Mouse (Mus musculus) layer of hippocampus, postnatal 36 days (tissue): ENCODE data around the gene Gm37240. TPM values are rescaled to one million over a fixed set of nuclear protein-coding genes. Genes with fewer than 3 reads are reported as not detected.

Experiments used
- DNase-seq, 2 experiments: peaks; one replicate each; pipeline ENCODE4 v3.0.0; 2022
- total RNA-seq, 2 experiments: library from RNA; stranded (reverse); gene quantifications; 2 replicates each; pipeline ENCODE4 v1.2.3; 2021

Gene Gm37240
- total RNA-seq, 2 experiments from 2014 or later = not detected

DNA sequence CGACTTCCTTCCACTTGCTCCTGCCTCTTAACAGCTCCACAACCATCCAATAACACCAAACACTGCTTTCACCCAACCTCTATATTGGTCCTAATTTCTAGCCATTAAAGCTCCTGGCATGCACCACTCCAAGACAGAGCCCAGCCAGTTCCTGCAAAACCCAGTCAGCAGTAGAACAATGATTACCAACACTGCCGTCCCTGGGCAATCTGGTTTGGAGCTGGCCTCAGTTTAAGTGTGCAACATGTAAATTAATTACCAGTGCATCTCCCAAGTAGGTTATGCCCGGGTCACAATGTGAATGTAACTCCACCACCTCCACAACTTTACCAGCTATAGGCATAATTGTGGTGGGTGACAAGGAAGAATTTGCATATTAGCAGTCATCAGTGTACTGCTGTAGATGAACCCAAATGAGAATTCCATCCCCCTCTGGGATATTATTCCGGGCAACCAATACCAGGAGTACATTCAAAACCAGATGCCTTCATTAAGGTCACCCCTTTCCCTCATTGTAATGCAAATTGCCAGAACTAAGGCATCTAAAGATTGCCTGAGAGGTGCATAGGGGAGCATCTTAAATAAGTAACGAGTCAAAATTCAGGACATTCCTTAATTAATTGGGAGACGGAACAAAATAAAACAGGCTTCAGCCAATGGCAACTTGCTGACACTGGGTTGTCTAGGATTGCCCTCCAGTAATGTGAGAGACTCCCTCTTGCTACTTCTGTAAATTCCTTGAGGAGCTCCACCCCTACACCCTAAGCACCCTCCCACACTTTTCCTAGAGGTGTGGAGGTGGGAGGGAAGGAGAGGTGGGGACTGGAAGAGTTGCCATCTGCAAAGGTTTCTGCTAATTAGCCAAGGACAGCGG is 549.2 kb downstream of the Gm37240 start:
- DNase-seq = no peak

DNA sequence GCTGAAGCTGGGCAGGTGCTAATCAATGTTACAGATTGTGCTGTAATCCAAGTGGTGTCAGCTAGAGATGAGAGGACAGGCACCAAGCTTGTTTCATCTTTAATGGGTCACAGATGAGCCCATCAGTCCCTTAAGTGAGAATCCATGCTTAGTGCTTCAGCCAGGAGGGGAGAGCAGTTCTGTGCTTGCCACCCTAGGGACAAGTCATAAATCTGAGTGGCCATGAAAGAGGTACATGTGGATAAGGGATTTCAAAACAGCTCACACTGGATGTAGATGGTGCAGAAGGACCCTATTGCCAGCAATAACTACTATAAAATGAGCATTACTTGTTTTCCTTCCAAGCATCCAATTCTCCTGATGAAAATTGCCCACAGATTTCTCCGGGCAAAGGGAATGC is 551.8 kb downstream of the Gm37240 start:
- no peak for DNase-seq

DNA sequence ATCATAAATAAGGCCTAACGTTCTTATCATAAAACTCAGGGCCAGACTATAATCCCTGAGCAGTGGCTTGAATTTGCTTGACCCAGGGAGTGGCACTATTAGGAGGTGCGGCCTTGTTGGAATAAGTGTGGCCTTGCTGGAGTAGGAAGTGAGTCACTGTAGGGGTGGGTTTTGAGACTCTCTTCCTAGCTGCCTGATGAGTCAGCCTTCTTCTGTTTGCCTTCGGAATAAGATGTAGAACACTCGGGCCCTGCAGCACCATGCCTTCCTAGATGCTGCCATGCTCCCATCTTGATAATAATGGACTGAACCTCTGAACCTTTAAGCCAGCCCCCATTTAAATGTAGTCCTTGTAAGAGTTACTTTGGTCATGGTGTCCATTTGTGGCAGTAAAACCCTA is 555.0 kb downstream of the Gm37240 start:
- DNase-seq = no peak

DNA sequence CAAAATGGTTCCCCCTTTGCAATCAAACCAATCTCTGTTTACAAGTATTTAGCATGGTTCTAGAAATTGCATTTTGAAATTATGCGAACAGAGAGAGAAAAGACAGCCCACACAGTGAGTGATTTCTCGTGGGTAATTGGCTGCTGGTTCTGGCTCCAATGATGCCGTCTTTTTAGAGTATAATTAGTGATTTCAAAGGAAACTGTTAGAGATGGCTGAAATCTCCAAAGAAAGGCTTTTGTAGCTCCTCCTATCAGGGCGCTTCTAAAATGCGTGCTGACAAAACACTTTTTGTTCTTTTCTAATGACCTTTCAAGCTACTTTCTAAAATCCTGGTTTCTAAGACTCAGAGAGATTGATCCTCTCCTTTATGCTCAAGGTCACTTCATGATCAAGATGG is 569.1 kb downstream of the Gm37240 start:
- DNase-seq = no peak

DNA sequence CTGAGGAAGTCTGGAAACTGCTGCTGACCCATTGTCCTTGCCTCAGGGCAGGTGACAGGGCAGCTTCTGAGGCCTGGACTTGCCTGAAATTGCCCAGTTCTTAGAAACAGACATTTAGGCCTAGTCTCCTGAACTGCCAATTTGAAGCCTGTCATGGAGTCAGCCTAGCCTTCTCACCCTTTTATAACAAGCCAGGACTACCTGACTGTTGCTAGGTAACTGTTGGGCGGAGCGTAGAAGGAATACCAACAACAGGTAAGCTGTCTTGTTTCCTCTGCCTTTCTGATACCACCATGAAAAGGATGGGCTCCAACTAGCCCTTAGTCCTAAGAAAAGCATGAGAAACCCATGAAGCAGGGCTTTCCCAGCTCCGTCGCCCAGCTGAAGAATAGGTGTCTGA is 570.0 kb downstream of the Gm37240 start:
- DNase-seq = no peak

DNA sequence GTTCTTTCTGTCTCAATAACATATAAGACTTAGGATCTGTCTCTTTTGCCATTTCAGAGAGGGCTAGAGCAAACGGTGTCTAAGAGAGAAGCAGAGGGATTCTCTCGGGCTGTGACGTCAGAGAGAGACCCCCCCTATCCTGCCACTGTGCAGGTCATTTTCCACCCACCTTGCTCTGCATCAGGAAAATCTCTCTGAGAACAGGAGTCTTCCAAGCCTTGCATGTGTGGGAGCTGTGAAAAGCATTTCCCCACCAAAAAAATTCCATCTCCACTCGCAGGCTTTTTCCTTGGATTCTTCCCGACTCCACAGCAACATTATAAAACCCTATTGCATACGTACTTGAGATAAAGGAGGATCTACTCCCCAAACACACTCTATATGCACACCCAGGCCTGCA is 572.4 kb downstream of the Gm37240 start:
- DNase-seq = no peak

DNA sequence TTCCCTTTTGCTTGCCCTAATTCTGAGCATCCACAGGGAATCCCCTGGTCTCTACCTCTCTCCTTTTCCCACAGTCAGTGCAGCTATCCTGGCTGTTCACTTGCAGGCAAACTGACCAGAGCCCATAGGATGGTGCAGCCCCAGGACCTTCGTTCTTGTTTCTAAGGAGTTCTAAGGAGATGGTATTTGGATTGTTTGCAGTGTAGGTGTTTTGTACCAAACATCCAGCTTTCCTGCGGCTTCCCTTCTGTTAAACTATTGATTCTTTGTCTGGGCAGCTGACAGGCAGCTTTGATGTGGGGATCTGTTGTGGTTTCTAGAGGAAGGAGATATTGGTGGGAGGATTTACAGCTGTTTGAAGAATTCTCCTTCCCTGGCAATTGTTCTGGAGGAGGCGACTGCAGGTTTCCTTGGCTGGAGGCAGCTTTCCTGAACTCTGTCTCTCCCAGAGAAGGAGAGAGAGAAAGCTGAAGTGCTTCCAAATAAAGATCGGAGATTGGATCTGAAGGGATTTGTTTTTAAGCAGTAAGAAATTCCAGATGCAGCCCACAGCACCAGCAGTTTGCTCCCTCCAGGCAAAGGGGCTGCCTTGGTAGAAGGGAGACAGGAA is 573.6 kb downstream of the Gm37240 start:
- no peak for DNase-seq

DNA sequence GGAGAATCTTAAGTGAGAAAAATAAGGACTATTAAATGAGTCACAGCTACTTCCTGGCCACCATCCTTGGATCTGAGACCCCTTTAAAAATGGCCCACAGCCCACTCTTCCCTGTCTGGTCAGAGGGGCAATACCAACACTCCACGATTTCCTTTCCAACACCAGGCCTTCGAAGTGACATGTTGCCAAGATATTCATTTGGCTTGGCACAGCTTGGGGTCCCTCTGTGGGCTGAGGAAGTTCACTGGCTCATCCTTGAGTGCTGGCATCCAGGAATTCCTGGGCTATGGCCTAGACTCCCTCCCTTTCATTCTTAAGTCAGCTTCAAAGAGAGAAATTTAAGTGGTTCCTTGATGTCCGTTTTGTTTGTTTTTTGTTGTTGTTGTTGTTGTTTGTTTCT is 576.1 kb downstream of the Gm37240 start:
- no peak for DNase-seq

DNA sequence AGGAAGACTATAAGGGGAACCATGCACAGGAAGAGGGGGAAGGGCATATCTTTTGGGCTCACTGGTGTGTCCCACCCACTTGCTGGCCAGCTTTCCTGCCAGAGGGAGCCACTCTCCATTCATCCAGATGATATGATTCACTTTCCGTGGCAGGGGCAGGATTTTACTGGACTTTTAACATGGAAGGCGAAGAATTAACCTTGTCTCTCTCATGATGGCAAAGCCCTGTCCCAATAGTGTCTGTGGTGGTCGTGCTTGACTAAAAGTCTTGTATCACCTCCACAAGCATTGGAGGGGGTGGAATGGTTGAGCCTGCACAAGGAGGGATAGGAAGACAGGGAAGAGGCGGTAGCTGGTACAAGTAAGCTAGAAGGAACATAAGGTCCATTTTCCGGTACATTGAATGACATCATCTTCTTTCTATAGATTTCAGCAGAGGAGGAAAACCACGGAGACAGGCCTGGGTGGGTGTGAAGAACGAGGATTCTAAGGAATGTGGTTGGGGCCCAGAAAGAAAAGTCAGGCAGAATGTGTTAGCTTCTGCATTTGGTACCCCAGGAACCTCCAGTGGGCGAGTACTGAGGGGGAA is 576.8 kb downstream of the Gm37240 start:
- no peak for DNase-seq

DNA sequence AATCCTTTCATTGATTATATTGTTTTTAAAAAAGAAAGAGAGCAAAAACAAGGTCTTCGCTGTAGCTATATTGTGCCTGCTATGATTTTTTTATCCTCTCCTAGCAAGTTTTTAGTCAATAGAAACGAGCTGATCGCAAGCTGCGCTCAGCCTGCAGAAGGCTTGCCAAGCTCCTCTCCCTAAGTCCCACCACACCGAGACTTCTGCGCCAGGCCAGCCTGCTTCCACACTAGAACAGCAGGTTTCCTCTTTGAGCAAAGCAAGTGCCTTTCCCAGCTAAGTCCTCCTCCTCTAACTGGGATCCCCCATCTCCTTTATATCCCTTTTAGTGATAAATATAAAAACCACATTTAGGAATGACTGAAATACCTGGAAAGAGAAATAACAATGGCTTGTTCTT is 578.1 kb downstream of the Gm37240 start:
- DNase-seq = peak; percentile 40 to 41

DNA sequence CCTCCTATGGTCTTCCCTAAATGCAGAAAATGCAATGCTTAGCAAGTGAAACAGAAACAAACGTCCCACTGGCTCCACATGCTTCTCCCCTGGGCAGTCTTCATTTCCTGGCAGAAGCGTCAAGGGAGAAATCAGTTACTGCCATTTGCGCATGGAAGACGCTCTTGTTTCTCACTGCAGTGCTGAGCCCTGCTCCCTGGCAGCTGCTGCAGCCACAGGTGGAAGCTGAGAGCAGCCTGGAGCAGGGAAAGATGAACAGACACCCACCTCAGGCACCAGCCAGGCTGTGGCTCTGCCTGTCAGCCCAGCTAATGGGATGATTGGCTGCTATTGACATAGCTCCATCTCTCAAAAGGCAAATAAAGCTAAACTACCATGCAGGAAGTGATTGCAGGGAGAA is 578.6 kb downstream of the Gm37240 start:
- peak; percentile 24 to 26 for DNase-seq

DNA sequence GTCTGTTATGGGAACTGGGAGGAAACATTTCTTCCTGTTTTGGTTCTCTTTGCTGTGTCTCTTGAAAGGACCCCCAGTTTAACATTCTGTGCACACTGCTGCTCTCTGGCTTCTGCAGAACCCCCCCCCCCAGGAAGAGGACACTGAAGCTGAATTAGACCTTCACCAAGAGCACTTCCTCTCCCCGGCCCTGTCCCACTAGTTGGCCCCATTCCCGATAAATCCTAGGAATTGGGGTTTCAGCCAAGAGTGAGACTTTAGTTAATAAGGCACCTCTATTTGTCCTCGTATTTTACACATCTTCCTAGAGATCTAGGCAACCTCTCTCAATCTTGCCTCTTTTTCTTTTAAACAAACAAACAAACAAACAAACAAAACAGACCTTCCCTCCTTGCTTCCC is 585.5 kb downstream of the Gm37240 start:
- no peak for DNase-seq

DNA sequence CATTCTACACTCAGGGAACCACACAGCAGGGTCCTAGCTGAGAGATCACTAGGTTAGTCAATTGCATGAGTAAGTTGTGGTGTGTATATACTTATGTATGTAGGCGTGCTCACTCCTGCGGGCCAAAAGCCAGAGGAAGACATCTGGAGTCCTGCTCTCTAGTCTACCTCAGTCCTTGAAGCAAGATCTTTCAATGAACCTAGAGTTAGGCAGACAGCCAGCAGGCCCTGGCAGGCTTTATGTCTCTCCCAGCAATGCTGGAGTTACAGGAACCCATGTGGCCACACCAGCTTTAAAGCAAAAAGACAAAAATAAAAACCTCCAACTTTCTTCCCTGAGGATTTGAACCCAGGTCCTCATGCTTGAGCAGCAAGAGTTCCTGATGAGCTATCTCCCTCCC is 586.0 kb downstream of the Gm37240 start:
- no peak for DNase-seq

DNA sequence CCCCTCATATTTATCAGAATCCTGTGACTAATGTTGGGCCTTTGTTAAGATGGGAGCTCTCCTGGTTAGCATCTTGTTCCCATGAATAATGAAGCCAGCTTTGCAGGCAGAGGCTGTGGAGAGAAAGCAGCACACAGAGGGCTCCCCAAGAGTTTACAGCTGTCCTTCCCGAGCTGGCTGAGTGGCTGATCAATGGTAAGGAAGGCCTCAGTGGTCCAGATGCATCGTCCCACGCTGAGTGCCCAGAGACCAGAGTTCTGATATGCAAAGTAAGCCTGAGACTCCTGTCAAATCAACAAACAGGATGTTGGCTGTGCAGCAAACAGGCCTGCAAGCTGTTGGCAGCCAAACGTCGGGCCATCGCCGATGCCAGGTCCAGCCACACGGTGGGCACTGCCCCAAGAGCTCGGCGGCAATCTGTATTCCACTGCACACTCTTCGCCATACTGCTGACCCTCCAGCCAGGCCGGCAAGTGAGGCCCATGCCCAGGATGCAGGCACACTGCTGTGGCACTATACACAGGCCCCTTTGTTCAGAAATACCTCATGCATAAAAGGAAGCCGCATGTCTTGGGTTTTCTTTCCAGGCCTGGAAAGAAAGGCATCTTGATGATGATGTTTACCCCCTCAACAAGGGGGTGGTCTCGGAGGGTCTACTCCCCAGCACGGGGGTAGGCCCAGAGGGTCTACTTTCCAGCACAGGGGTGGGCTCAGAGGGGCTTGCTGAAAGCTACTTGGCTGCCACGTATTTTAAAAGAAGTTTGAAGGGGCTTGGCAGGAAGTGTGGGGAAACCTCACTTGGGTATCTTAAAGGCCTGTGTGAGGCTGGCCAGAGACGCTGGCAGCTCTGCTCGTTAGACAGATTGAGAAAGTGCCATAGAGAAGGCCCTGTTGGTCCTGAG is 587.4 kb downstream of the Gm37240 start:
- DNase-seq = peak; percentile 36 to 59

DNA sequence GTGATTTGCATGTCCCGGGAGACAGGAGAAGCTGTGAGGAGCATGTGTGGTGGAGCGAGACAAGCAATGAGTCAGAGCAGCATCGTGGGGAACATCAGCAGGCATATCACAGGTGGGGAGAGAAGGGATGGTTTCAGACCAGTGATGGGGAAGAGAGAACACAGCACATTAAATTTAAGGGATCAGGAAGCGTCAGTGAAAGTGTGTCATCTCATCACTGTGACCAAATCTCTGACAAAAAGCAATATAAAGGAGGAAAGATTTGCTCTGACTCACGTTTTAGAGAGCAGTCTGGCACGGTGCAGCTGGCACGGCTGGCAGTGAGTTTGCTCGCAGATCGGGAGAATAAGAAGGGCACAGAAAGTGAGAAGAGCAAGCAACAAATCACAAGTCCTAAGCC is 592.1 kb downstream of the Gm37240 start:
- DNase-seq = no peak

DNA sequence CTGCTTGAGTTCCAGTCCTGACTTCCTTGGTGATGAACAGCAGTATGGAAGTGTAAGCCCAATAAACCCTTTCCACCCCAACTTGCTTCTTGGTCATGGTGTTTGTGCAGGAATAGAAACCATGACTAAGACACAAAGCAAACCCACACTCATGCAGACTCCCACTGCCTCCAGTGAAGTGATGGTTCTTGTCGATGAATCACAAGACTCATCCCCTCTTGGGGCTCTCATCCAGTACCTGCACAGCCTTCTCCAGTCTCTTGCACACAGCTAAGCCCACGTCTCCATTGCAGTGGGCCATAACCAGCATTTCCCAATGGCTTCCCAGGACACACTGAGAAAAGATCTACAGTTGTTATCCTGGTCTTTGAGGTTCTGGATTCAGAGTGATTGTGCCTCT is 599.7 kb downstream of the Gm37240 start:
- no peak for DNase-seq

DNA sequence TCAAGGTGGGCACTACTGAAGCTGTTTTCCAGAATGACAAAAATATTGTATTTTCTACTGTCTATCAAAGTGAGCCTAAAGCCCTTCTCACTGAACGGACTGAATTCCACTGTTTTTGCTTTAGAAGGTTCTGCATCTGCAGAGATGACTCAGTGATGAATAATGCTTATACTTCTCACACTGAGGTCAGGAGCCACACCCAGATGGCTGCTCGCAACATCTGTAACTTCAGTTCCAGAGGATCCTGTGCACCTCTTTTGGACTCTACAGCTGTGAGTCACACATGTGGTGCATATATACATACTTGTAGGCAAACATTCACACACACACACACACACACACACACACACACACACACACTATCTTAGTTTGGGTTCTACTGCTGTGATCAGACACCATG is 602.8 kb downstream of the Gm37240 start:
- no peak for DNase-seq

DNA sequence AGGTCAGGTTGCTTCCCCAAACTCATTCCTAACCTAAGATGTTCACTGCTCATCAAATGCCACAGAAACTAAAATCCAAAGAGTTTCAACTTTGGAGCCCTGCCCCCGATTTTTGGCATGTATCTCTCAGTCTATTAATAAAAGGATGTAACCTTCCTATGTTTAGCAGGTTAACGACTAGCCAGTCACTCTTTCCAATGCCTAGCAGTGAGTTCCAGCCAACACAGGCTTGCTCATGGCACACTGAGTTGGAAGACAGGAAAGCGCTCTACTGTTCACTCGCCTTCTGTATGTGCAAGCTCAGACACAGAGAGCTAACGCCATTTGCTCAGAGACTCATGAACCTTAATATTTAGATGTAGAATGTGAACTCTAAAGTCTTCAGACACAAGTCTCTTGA is 604.5 kb downstream of the Gm37240 start:
- no peak for DNase-seq

DNA sequence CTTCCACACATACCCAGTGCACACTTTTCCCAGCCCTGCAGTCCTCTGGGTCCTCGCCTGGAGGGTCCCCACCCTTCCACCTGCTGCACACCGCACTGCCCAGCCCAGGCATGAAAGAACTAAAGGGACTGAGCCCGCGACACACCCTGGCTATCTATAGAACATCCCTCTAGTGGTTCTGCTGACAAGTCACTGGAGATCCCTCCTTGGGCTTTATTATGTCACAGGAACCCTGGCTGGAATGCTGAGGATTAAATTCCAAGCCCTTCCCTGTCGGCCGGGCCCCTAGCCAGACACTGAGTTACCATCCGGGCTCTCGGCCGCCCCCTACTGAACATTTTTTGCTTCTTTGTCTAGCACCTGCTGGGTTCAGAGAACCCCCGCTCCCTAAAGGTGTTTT is 612.2 kb downstream of the Gm37240 start:
- no peak for DNase-seq

DNA sequence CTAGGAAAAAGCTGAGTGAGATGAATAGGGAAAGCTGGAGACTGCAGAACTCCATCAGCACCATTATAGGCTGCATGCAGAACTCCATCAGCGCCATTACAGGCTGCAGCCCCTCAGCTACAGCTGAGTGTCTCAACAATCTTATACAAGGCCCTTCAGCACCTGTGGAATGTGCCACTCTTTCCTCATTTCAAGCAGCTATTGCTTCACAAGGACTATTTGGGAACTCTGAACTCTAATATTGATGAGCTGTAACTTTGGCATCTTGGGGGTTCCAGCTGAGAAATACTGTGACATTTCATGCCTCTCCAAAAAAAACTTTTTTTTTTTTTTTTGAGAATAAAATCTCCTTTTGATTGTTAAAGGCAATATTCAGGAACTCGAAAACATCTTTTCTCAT is 615.8 kb downstream of the Gm37240 start:
- no peak for DNase-seq

DNA sequence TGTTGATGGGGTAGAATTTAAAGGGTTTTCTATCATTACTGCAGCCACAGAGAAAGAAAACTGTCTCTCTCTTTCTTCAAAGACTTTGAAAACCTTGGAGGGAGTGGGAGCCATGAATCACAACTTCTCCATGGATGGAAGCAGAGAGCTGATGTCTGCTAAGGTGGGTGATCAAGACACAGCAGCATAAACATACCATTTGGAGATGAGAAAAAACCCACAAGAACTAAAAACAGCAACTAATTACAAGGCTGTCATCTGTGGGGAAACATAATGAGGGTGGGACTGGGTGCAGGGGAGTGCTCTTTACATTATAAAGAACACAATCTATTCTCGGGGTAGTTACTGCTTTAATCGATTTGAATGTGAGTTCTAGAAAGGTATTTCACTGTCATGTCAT is 622.4 kb downstream of the Gm37240 start:
- DNase-seq = no peak

DNA sequence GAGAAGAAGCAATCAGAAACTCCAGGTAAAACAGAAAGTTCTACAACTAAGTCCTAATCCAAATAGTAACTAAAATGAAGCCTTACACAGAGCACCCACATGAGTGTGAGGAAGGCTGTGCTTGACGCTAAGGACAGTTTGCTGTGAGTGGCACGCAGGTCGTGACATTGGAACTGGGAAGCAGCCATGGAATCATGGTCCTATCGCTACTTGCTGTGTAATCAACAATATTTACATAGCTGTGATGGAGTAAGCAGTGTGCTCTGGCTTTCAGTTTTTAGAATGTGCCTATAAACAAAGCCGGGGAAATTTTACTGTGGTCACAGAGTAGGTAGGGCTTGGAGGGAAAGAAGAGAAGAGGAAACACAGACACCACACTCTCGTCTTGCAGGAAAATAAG is 622.8 kb downstream of the Gm37240 start:
- no peak for DNase-seq

DNA sequence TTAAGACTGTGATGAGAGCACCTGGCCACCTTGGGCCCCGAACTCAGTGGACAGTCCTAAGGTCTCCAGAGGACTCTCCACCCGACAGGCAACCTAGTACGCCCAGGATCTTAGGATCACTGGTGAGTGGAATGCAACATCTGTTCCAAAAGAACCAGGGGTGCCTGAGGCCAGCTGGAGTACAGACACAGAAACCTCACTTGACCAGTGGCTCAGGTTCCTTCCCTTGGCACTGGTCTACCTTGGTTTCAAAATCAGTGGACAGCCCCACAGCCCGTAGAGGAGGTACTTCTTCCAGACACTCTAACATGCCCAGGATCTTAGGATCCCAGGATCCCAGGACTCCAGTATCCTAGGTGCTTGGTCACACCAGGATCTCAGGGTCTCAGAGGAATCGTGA is 632.8 kb downstream of the Gm37240 start:
- DNase-seq = no peak
